Mouse (Mus musculus) kidney, postnatal 0 days (tissue): ENCODE measurements around the gene Tmem161a. TPM values are rescaled to one million over a fixed set of nuclear protein-coding genes. Genes with fewer than 3 reads are reported as not detected.

Source experiments
- ATAC-seq: fragments of 200-750 bp; cut with Nextera tagmentation; replicated peaks from 2 replicates; pipeline ENCODE4 v1.8.0; 2017; ENCODE audit warnings: low read depth, moderate number of reproducible peaks, moderate TSS enrichment, moderate library complexity; ENCODE audit not compliant: low FRiP score
- DNase-seq: peaks from one replicate; pipeline ENCODE4 v3.0.0-alpha.2; 2016; ENCODE audit warnings: low spot score
- H3K27ac ChIP-seq: fragments of 300-500 bp; sonication (generic); 2 replicates; pipeline ENCODE4 v1.5.1; 2014; ENCODE audit warnings: mild to moderate bottlenecking
- H3K27me3 ChIP-seq: fragments of 300-500 bp; sonication (generic); 2 replicates; pipeline ENCODE4 v1.6.1; 2014; ENCODE audit warnings: low read length, mixed read lengths; ENCODE audit not compliant: insufficient read depth
- H3K36me3 ChIP-seq: fragments of 300-500 bp; sonication (generic); 2 replicates; pipeline ENCODE4 v1.6.1; 2014; ENCODE audit warnings: low read length, mixed read lengths; ENCODE audit not compliant: insufficient read depth
- H3K4me1 ChIP-seq: fragments of 300-500 bp; sonication (generic); replicated peaks from 2 replicates; pipeline ENCODE4 v1.6.1; 2014; ENCODE audit warnings: antibody characterized with exemption, low read length, mixed read lengths; ENCODE audit not compliant: insufficient read depth
- H3K4me2 ChIP-seq: fragments of 300-500 bp; sonication (generic); 2 replicates; pipeline ENCODE4 v1.6.1; 2014; ENCODE audit warnings: mild to moderate bottlenecking, low read length, moderate library complexity, mixed read lengths
- H3K4me3 ChIP-seq: fragments of 300-500 bp; sonication (generic); replicated peaks from 2 replicates; pipeline ENCODE4 v1.5.1; 2014; ENCODE audit warnings: low read depth, low read length
- H3K9ac ChIP-seq: fragments of 300-500 bp; sonication (generic); 2 replicates; pipeline ENCODE4 v1.6.1; 2014; ENCODE audit warnings: low read depth, low read length
- H3K9me3 ChIP-seq: fragments of 300-500 bp; sonication (generic); replicated peaks from 2 replicates; pipeline ENCODE4 v1.6.1; 2016; ENCODE audit warnings: low read length, inconsistent platforms, mixed read lengths
- CTCF ChIP-seq: IDR thresholded peaks from 2 replicates; pipeline ENCODE4 v1.5.1; 2016; ENCODE audit warnings: antibody characterized with exemption, low read depth, mild to moderate bottlenecking, moderate library complexity
- WGBS: fragments of 180-500 bp; shearing (Covaris S2); extraction: QIAGEN DNeasy Blood & Tissue Kit; methylation state at CpG from one replicate; pipeline ENCODE4 v1.1.7; 2014; 5-methylcytosine and 5-hydroxymethylcytosine counted together
- polyA plus RNA-seq: library from polyadenylated mRNA; unstranded; fragments of >200 nt; fragmentation: Nextera tagmentation; extraction: Ambion mirVana; gene quantifications from 2 replicates; pipeline ENCODE4 v1.2.1, GENCODE M21; 2015

Tmem161a gene
- polyA plus RNA-seq, 1 experiment from 2014 or later = 52.3 TPM

GRCm38 (mm10) chr8:70158069-70158853, 13.9 kb upstream of the Tmem161a start:
- H3K9me3 ChIP-seq = no peaks in the 10 kb centered on the region
- peak overlapping the region; percentile 48 for H3K4me3 ChIP-seq
- peak overlapping the region; percentile 90 for H3K4me2 ChIP-seq
- no peak for TF ChIP-seq CTCF
- peak overlapping the region; percentile 45; the same call in 1 of the 2 replicates for H3K9ac ChIP-seq
- 13% methylated on average over 38 of the region's 40 CpGs for WGBS
- DNase-seq (peak; percentile 80), ATAC-seq (peak; percentile 84)
- no peaks in the 10 kb centered on the region for H3K27me3 ChIP-seq
- H3K36me3 ChIP-seq = no peaks in the 10 kb centered on the region
- H3K4me1 ChIP-seq = no peaks in the 10 kb centered on the region
- H3K27ac ChIP-seq = no peak overlapping the region

GRCm38 (mm10) chr8:70159211-70159610, 12.9 kb upstream of the Tmem161a start:
- no peak overlapping the region for H3K27ac ChIP-seq
- no peak overlapping the region for H3K9ac ChIP-seq
- H3K4me2 ChIP-seq = no peak overlapping the region
- ATAC-seq (no peak), DNase-seq (no peak)
- TF ChIP-seq CTCF = no peak
- H3K4me1 ChIP-seq = no peaks in the 10 kb centered on the region
- no peaks in the 10 kb centered on the region for H3K9me3 ChIP-seq
- H3K4me3 ChIP-seq = no peak overlapping the region
- 73% methylated on average over 4 of the region's 4 CpGs for WGBS
- H3K36me3 ChIP-seq = no peaks in the 10 kb centered on the region
- H3K27me3 ChIP-seq = no peaks in the 10 kb centered on the region

- no peaks in the 10 kb centered on the region for H3K9me3 ChIP-seq
- no peak for ATAC-seq
- no peak for DNase-seq
- no peak overlapping the region for H3K4me3 ChIP-seq
- H3K4me1 ChIP-seq = no peaks in the 10 kb centered on the region
- no peak overlapping the region for H3K9ac ChIP-seq
- TF ChIP-seq CTCF = no peak
- no peaks in the 10 kb centered on the region for H3K27me3 ChIP-seq
- H3K27ac ChIP-seq = no peak overlapping the region
- no peaks in the 10 kb centered on the region for H3K36me3 ChIP-seq
- 67% methylated on average over 13 of the region's 13 CpGs for WGBS
- no peak overlapping the region for H3K4me2 ChIP-seq
Observed at GRCm38 (mm10) chr8:70160015-70160414, 12.1 kb upstream of the Tmem161a start.

GRCm38 (mm10) chr8:70163316-70163715, 8.8 kb upstream of the Tmem161a start:
- 85% methylated on average over 3 of the region's 3 CpGs for WGBS
- Histone ChIP-seq H3K4me2 (no peak overlapping the region), H3K9ac (no peak overlapping the region), H3K4me3 (no peak overlapping the region), H3K9me3 (no peaks in the 10 kb centered on the region), H3K27ac (no peak overlapping the region), H3K36me3 (no peaks in the 10 kb centered on the region), H3K4me1 (no peaks in the 10 kb centered on the region), H3K27me3 (no peaks in the 10 kb centered on the region)
- DNase-seq = no peak
- TF ChIP-seq CTCF = no peak
- ATAC-seq = no peak

GRCm38 (mm10) chr8:70166504-70167110, 5.5 kb upstream of the Tmem161a start:
- peak overlapping the region; percentile 57 for H3K4me2 ChIP-seq
- H3K9ac ChIP-seq = peak overlapping the region; percentile 43
- peak; percentile 86 for ATAC-seq
- TF ChIP-seq CTCF = peak; percentile 98
- no peaks in the 10 kb centered on the region for H3K36me3 ChIP-seq
- DNase-seq = peak; percentile 79
- H3K4me3 ChIP-seq = no peak overlapping the region; the same call in 1 of the 2 replicates
- no peaks in the 10 kb centered on the region for H3K9me3 ChIP-seq
- no peaks in the 10 kb centered on the region for H3K27me3 ChIP-seq
- WGBS = 3% methylated on average over 21 of the region's 21 CpGs
- H3K4me1 ChIP-seq = no peaks in the 10 kb centered on the region
- H3K27ac ChIP-seq = no peak overlapping the region

- no peak overlapping the region for H3K4me3 ChIP-seq
- 82% methylated on average over 3 of the region's 3 CpGs for WGBS
- H3K9ac ChIP-seq = no peak overlapping the region
- DNase-seq (no peak), ATAC-seq (no peak)
- H3K36me3 ChIP-seq = no peaks in the 10 kb centered on the region
- no peak overlapping the region for H3K4me2 ChIP-seq
- no peaks in the 10 kb centered on the region for H3K4me1 ChIP-seq
- TF ChIP-seq CTCF = no peak
- H3K9me3 ChIP-seq = no peaks in the 10 kb centered on the region
- no peaks in the 10 kb centered on the region for H3K27me3 ChIP-seq
- no peak overlapping the region for H3K27ac ChIP-seq
Observed at GRCm38 (mm10) chr8:70170116-70170515, 2.0 kb upstream of the Tmem161a start.
